Mouse (Mus musculus) E14TG2a.4 (cell line): ENCODE measurements around the gene Mlana.

ENCODE experiments used
- CTCF ChIP-seq: conservative IDR thresholded peaks from 2 replicates; pipeline ENCODE4 v1.5.1; 2014; ENCODE audit warnings: low read length
- NANOG ChIP-seq: IDR thresholded peaks from 2 replicates; pipeline ENCODE4 v1.6.1; 2014; ENCODE audit warnings: borderline replicate concordance, low read length, mixed read lengths
- POU5F1 ChIP-seq: IDR thresholded peaks from 2 replicates; pipeline ENCODE4 v1.6.1; 2014; ENCODE audit warnings: low read length, borderline replicate concordance

DNA sequence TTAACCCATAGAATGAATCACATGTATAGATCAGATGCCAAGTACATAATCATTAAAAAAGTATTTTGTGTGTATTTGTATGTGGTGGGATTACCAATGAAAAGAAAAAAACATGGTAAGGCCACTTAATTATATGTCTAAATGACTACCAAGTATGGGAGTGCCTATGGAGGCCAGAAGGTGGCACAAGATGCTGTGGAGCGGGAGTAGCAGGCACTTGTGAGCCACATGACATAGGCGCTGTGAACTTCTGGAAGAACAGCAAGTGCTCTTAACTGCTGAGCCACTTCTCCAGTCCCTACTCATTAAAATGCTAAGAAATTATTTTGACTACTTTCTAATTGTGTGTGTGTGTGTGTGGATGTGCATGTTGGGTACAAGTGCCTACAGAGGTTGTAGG lies 42.0 kb downstream of the Mlana start:
- TF ChIP-seq CTCF (no peak), NANOG (no peak), POU5F1 (no peak)
